Mouse (Mus musculus): ENCODE data around the gene C1qbp. TPM values are rescaled to one million over a fixed set of nuclear protein-coding genes. Genes with fewer than 3 reads are reported as not detected.

The C1qbp gene
- total and polyA plus RNA-seq, 2 experiments from 2014 or later, result 21.9 to 194 TPM

GRCm38 (mm10) chr11:70980751-70981510 lies 1.9 kb downstream of the C1qbp start:
- peaks cover 48% of the 10 kb centered on the region for H3K36me3 ChIP-seq (ENCODE audit: insufficient read depth, low read length)
- H3K9ac ChIP-seq (replicated peaks; ENCODE audit: low read length, poor library complexity, severe bottlenecking), result no peak overlapping the region
- H3K4me1 ChIP-seq (ENCODE audit: insufficient read depth, low read length), result no peaks in the 10 kb centered on the region
- H3K4me2 ChIP-seq (ENCODE audit: low read depth, low read length, poor library complexity, severe bottlenecking), result no peak overlapping the region
- DNase-seq (ENCODE audit: low spot score), result no peak
- H3K27ac ChIP-seq (ENCODE audit: low read depth, low read length), result no peak overlapping the region
- TF ChIP-seq CTCF (IDR thresholded peaks at IDR 0.05), result no peak
- WGBS, result 97% methylated on average over 14 of the region's 14 CpGs
- no peaks in the 10 kb centered on the region for H3K27me3 ChIP-seq (ENCODE audit: insufficient read depth, low read length)
- no peak for ATAC-seq (ENCODE audit: low FRiP score)
- no peak overlapping the region for H3K4me3 ChIP-seq (ENCODE audit: low read depth, low read length)
- H3K9me3 ChIP-seq (ENCODE audit: low read length), result no peaks in the 10 kb centered on the region

DNA sequence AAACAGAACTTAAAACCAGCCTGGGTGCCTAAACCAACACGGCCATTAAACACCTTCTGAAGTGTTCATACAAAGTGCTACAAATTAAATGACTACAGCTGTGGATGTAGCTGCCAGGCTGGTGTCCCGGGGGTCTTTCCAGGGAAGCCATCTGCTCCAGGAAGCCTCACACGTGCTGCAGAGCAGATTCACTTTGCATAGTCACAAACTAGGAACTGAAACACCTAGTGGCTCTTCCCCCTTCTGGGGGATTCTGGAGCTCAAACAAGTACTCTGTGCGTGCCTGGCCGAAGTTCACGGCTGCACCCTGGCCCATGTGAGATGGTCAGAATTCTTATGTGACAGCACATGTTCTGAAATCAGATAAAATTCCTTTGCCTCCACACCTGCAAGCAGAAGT lies 2.6 kb downstream of the C1qbp start:
- DNase-seq (ENCODE audit: low spot score) (no peak), ATAC-seq (ENCODE audit: low FRiP score) (no peak)
- H3K4me1 ChIP-seq (ENCODE audit: insufficient read depth, low read length), result no peaks in the 10 kb centered on the region
- H3K36me3 ChIP-seq (ENCODE audit: insufficient read depth, low read length), result peaks cover 43% of the 10 kb centered on the region
- H3K9me3 ChIP-seq (ENCODE audit: low read length), result no peaks in the 10 kb centered on the region
- H3K4me3 ChIP-seq (ENCODE audit: low read depth, low read length), result no peak overlapping the region
- TF ChIP-seq CTCF (IDR thresholded peaks at IDR 0.05), result no peak
- no peaks in the 10 kb centered on the region for H3K27me3 ChIP-seq (ENCODE audit: insufficient read depth, low read length)
- WGBS, result 89% methylated on average over 6 of the region's 6 CpGs
- no peak overlapping the region for H3K27ac ChIP-seq (ENCODE audit: low read depth, low read length)
- no peak overlapping the region for H3K4me2 ChIP-seq (ENCODE audit: low read depth, low read length, poor library complexity, severe bottlenecking)
- H3K9ac ChIP-seq (replicated peaks; ENCODE audit: low read length, poor library complexity, severe bottlenecking), result no peak overlapping the region

- ATAC-seq (ENCODE audit: low FRiP score) (no peak), DNase-seq (ENCODE audit: low spot score) (no peak)
- H3K36me3 ChIP-seq (ENCODE audit: insufficient read depth, low read length), result peaks cover 53% of the 10 kb centered on the region
- H3K9me3 ChIP-seq (ENCODE audit: low read length), result no peaks in the 10 kb centered on the region
- H3K4me3 ChIP-seq (ENCODE audit: low read depth, low read length), result no peak overlapping the region
- no peak for TF ChIP-seq CTCF (IDR thresholded peaks at IDR 0.05)
- no peak overlapping the region for H3K27ac ChIP-seq (ENCODE audit: low read depth, low read length)
- no peaks in the 10 kb centered on the region for H3K27me3 ChIP-seq (ENCODE audit: insufficient read depth, low read length)
- H3K4me2 ChIP-seq (ENCODE audit: low read depth, low read length, poor library complexity, severe bottlenecking), result no peak overlapping the region
- no peak overlapping the region for H3K9ac ChIP-seq (replicated peaks; ENCODE audit: low read length, poor library complexity, severe bottlenecking)
- no peaks in the 10 kb centered on the region for H3K4me1 ChIP-seq (ENCODE audit: insufficient read depth, low read length)
- WGBS, result 95% methylated on average over 6 of the region's 6 CpGs
These were observed 5.5 kb downstream of the C1qbp start for GRCm38 (mm10) chr11:70977293-70977692.

DNA sequence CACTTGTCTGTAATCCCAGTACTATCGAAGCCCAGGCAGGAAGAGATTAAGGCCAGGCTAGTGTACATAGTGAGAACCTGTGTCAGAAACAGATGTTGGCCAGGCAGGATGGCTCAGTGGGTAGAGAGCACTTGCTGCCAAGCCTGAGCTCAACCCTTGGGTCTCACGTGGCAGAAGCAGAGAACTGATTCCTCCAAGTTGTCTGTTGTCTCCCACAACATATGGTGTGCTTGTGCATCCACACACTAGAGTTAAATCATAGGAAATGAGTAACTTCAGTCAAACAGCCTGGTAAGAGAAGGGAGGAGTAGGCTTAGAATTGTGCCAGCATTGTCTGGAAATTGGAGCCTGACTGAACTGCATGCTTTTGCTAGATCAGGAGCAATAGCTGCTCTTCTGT lies 7.6 kb downstream of the C1qbp start:
- DNase-seq (ENCODE audit: low spot score) (no peak), ATAC-seq (ENCODE audit: low FRiP score) (no peak)
- no peak for TF ChIP-seq CTCF (IDR thresholded peaks at IDR 0.05)
- no peak overlapping the region for H3K9ac ChIP-seq (replicated peaks; ENCODE audit: low read length, poor library complexity, severe bottlenecking)
- H3K27me3 ChIP-seq (ENCODE audit: insufficient read depth, low read length), result no peaks in the 10 kb centered on the region
- no peak overlapping the region for H3K4me3 ChIP-seq (ENCODE audit: low read depth, low read length)
- WGBS, result 78% methylated on average over 2 of the region's 2 CpGs
- no peak overlapping the region for H3K27ac ChIP-seq (ENCODE audit: low read depth, low read length)
- H3K36me3 ChIP-seq (ENCODE audit: insufficient read depth, low read length), result peaks cover 43% of the 10 kb centered on the region
- no peaks in the 10 kb centered on the region for H3K4me1 ChIP-seq (ENCODE audit: insufficient read depth, low read length)
- no peak overlapping the region for H3K4me2 ChIP-seq (ENCODE audit: low read depth, low read length, poor library complexity, severe bottlenecking)
- no peaks in the 10 kb centered on the region for H3K9me3 ChIP-seq (ENCODE audit: low read length)

GRCm38 (mm10) chr11:70973947-70974346 lies 8.9 kb downstream of the C1qbp start:
- ATAC-seq (ENCODE audit: low FRiP score), result no peak
- Histone ChIP-seq H3K4me2 (ENCODE audit: low read depth, low read length, poor library complexity, severe bottlenecking) (no peak overlapping the region), H3K4me3 (ENCODE audit: low read depth, low read length) (no peak overlapping the region), H3K27ac (ENCODE audit: low read depth, low read length) (no peak overlapping the region), H3K9me3 (ENCODE audit: low read length) (no peaks in the 10 kb centered on the region), H3K4me1 (ENCODE audit: insufficient read depth, low read length) (no peaks in the 10 kb centered on the region), H3K27me3 (ENCODE audit: insufficient read depth, low read length) (no peaks in the 10 kb centered on the region), H3K36me3 (ENCODE audit: insufficient read depth, low read length) (peaks cover 38% of the 10 kb centered on the region), H3K9ac (replicated peaks; ENCODE audit: low read length, poor library complexity, severe bottlenecking) (no peak overlapping the region)
- 71% methylated on average over 4 of the region's 4 CpGs for WGBS
- peak; percentile 33 for DNase-seq (ENCODE audit: low spot score)
- peak; percentile 61 for TF ChIP-seq CTCF (IDR thresholded peaks at IDR 0.05)

- TF ChIP-seq CTCF (IDR thresholded peaks at IDR 0.05), result no peak
- Histone ChIP-seq H3K4me2 (ENCODE audit: low read depth, low read length, poor library complexity, severe bottlenecking) (no peak overlapping the region), H3K36me3 (ENCODE audit: insufficient read depth, low read length) (peaks cover 27% of the 10 kb centered on the region), H3K4me1 (ENCODE audit: insufficient read depth, low read length) (no peaks in the 10 kb centered on the region; the same call in 1 of the 2 replicates), H3K9ac (replicated peaks; ENCODE audit: low read length, poor library complexity, severe bottlenecking) (no peak overlapping the region), H3K9me3 (ENCODE audit: low read length) (no peaks in the 10 kb centered on the region), H3K27me3 (ENCODE audit: insufficient read depth, low read length) (no peaks in the 10 kb centered on the region), H3K4me3 (ENCODE audit: low read depth, low read length) (no peak overlapping the region), H3K27ac (ENCODE audit: low read depth, low read length) (no peak overlapping the region)
- ATAC-seq (ENCODE audit: low FRiP score), result no peak
- DNase-seq (ENCODE audit: low spot score), result no peak
- 59% methylated on average over 1 of the region's 1 CpGs for WGBS
These were observed 10.2 kb downstream of the C1qbp start for GRCm38 (mm10) chr11:70972586-70972985.

Data from midbrain, postnatal 0 days (tissue).